Mouse (Mus musculus): ENCODE results near the gene Taok2. TPM values are rescaled to one million over a fixed set of nuclear protein-coding genes. Genes with fewer than 3 reads are reported as not detected.

The Taok2 gene
- polyA plus RNA-seq, 1 experiment from 2014 or later: 29.1 TPM

DNA sequence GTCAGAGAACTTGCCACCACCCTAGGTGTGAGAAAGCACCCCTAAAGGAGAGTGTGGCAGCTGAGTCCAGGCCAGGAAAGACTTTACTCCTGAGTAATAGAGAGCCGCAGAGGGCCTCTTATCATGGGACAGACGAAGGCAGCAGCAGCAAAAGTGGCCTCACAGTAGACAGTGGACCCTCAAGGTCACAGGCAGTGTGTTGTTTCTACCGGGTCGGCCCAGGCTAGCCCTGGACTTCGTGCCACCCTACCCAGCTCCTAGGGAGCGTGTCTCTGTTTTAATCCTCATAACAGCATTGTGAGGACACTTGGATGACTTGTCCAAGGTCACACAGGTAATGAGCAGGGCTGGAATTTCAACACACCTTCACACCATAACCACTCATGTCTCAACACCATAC, 34.3 kb downstream of the Taok2 start:
- Histone ChIP-seq H3K4me3 (ENCODE audit: low read depth, low read length) (no peak overlapping the region), H3K9me3 (ENCODE audit: control insufficient read depth, low read length) (no peaks in the 10 kb centered on the region), H3K9ac (ENCODE audit: low read depth, low read length) (no peak overlapping the region), H3K36me3 (ENCODE audit: control insufficient read depth, insufficient read depth, low read length) (peaks cover 36% of the 10 kb centered on the region), H3K4me2 (ENCODE audit: low read depth, low read length) (no peak overlapping the region), H3K27ac (replicated peaks; ENCODE audit: low read depth, low read length) (no peak overlapping the region), H3K27me3 (replicated peaks; ENCODE audit: control insufficient read depth, insufficient read depth, low read length) (peaks cover 32% of the 10 kb centered on the region), H3K4me1 (ENCODE audit: control insufficient read depth, insufficient read depth, low read length) (peaks cover 7% of the 10 kb centered on the region; the same call in 1 of the 2 replicates)
- DNase-seq (ENCODE audit: low spot score) (no peak), ATAC-seq (ENCODE audit: low read depth) (no peak)
- WGBS: 91% methylated on average over 6 of the region's 6 CpGs

- Histone ChIP-seq H3K27me3 (replicated peaks; ENCODE audit: control insufficient read depth, insufficient read depth, low read length) (peaks cover 32% of the 10 kb centered on the region), H3K4me1 (ENCODE audit: control insufficient read depth, insufficient read depth, low read length) (peaks cover 7% of the 10 kb centered on the region; the same call in 1 of the 2 replicates), H3K36me3 (ENCODE audit: control insufficient read depth, insufficient read depth, low read length) (peaks cover 23% of the 10 kb centered on the region), H3K4me2 (ENCODE audit: low read depth, low read length) (peak overlapping the region; percentile 99), H3K27ac (replicated peaks; ENCODE audit: low read depth, low read length) (no peak overlapping the region), H3K9me3 (ENCODE audit: control insufficient read depth, low read length) (no peaks in the 10 kb centered on the region), H3K9ac (ENCODE audit: low read depth, low read length) (peak overlapping the region; percentile 62; the same call in 1 of the 2 replicates), H3K4me3 (ENCODE audit: low read depth, low read length) (peak overlapping the region; percentile 57)
- no peak for ATAC-seq (ENCODE audit: low read depth)
- no peak for DNase-seq (ENCODE audit: low spot score)
- WGBS: 13% methylated on average over 10 of the region's 10 CpGs
Observed at GRCm38 (mm10) chr7:126848794-126849193, 35.7 kb downstream of the Taok2 start.

- Histone ChIP-seq H3K4me3 (ENCODE audit: low read depth, low read length) (peak overlapping the region; percentile 57), H3K4me2 (ENCODE audit: low read depth, low read length) (peak overlapping the region; percentile 99), H3K9ac (ENCODE audit: low read depth, low read length) (peak overlapping the region; percentile 62), H3K9me3 (ENCODE audit: control insufficient read depth, low read length) (no peaks in the 10 kb centered on the region), H3K4me1 (ENCODE audit: control insufficient read depth, insufficient read depth, low read length) (peaks cover 7% of the 10 kb centered on the region; the same call in 1 of the 2 replicates), H3K27ac (replicated peaks; ENCODE audit: low read depth, low read length) (no peak overlapping the region), H3K36me3 (ENCODE audit: control insufficient read depth, insufficient read depth, low read length) (peaks cover 12% of the 10 kb centered on the region), H3K27me3 (replicated peaks; ENCODE audit: control insufficient read depth, insufficient read depth, low read length) (peaks cover 32% of the 10 kb centered on the region)
- DNase-seq (ENCODE audit: low spot score): peak; percentile 54
- peak; percentile 66 for ATAC-seq (ENCODE audit: low read depth)
- 1% methylated on average over 30 of the region's 74 CpGs for WGBS
Observed at GRCm38 (mm10) chr7:126847421-126848398, 36.8 kb downstream of the Taok2 start.

DNA sequence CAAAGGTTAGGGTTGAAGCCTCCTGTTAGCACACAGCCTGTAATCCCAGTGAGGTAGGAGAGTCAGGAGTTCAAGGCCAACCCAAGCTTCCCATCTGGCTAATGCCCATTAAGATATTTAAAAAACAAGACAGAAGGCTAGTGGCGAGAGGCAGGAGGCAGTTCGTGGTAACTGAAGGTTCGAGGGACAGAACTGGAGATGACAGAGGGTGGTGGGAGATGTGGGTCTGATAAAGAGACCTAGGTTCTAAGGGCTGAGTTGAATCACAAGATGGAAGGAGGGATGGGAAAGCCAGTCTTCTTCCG, 37.4 kb downstream of the Taok2 start, which contains the start of gene Doc2a:
Doc2a (plus strand) TSS at position 301 of the 305 bp plus-strand sequence.
- peaks cover 32% of the 10 kb centered on the region for H3K27me3 ChIP-seq (replicated peaks; ENCODE audit: control insufficient read depth, insufficient read depth, low read length)
- no peaks in the 10 kb centered on the region for H3K9me3 ChIP-seq (ENCODE audit: control insufficient read depth, low read length)
- H3K4me2 ChIP-seq (ENCODE audit: low read depth, low read length): peak within 1 kb of the TSS; percentile 99
- 29% methylated on average over 4 of the region's 4 CpGs for WGBS
- ATAC-seq (ENCODE audit: low read depth) (no peak), DNase-seq (ENCODE audit: low spot score) (no peak)
- H3K9ac ChIP-seq (ENCODE audit: low read depth, low read length): peak within 1 kb of the TSS; percentile 62
- peaks cover 6% of the 10 kb centered on the region for H3K36me3 ChIP-seq (ENCODE audit: control insufficient read depth, insufficient read depth, low read length)
- H3K4me1 ChIP-seq (ENCODE audit: control insufficient read depth, insufficient read depth, low read length): peaks cover 7% of the 10 kb centered on the region; the same call in 1 of the 2 replicates
- H3K27ac ChIP-seq (replicated peaks; ENCODE audit: low read depth, low read length): no peak within 1 kb of the TSS
- H3K4me3 ChIP-seq (ENCODE audit: low read depth, low read length): peak within 1 kb of the TSS; percentile 57

DNA sequence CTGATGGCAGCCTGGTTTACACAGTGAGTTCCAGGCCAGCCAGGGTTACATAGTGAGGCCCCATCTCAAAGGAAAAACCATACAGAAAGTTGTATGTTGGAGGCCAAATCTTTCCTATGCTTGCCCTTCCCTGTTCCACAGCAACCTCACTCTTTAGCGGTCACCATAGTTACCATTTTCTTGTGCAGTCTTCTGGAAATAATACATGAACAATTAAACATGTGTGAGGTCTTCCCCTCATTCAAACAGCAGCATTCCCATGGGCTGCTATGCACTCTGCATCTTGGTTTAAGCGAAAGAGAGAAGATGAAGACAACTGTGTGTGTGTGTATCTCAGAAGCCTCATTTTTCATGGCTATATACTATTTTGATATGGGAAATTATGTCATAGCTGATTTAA, 39.0 kb downstream of the Taok2 start:
- no peak overlapping the region for H3K4me2 ChIP-seq (ENCODE audit: low read depth, low read length)
- no peak overlapping the region for H3K9ac ChIP-seq (ENCODE audit: low read depth, low read length)
- ATAC-seq (ENCODE audit: low read depth) (no peak), DNase-seq (ENCODE audit: low spot score) (no peak)
- no peaks in the 10 kb centered on the region for H3K36me3 ChIP-seq (ENCODE audit: control insufficient read depth, insufficient read depth, low read length)
- H3K27ac ChIP-seq (replicated peaks; ENCODE audit: low read depth, low read length): no peak overlapping the region
- 80% methylated on average over 2 of the region's 2 CpGs for WGBS
- H3K4me1 ChIP-seq (ENCODE audit: control insufficient read depth, insufficient read depth, low read length): peaks cover 7% of the 10 kb centered on the region; the same call in 1 of the 2 replicates
- peaks cover 32% of the 10 kb centered on the region for H3K27me3 ChIP-seq (replicated peaks; ENCODE audit: control insufficient read depth, insufficient read depth, low read length)
- H3K9me3 ChIP-seq (ENCODE audit: control insufficient read depth, low read length): no peaks in the 10 kb centered on the region
- no peak overlapping the region for H3K4me3 ChIP-seq (ENCODE audit: low read depth, low read length)

DNA sequence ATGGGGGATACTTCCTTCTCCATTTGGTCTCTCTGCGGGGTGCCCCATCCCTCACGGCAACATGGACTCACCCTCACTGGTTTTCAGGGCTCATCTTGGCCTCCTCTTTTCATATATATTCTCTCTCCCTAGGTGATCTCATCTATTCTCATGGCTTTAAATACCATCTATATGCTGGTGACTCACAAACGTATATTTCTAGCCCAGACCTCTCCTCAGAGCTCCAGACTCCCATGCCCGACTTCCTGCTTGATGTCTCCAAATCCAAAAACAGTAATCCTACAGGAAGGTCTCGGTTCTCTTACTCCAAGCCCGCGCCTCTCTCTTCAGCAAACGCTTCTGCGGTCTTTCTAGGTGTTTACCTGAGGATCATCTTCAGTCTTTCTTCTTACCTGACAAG, 41.2 kb downstream of the Taok2 start:
- Histone ChIP-seq H3K4me1 (ENCODE audit: control insufficient read depth, insufficient read depth, low read length) (peaks cover 3% of the 10 kb centered on the region; the same call in 1 of the 2 replicates), H3K9ac (ENCODE audit: low read depth, low read length) (no peak overlapping the region), H3K27me3 (replicated peaks; ENCODE audit: control insufficient read depth, insufficient read depth, low read length) (peaks cover 15% of the 10 kb centered on the region), H3K27ac (replicated peaks; ENCODE audit: low read depth, low read length) (no peak overlapping the region), H3K36me3 (ENCODE audit: control insufficient read depth, insufficient read depth, low read length) (no peaks in the 10 kb centered on the region), H3K4me2 (ENCODE audit: low read depth, low read length) (no peak overlapping the region), H3K4me3 (ENCODE audit: low read depth, low read length) (no peak overlapping the region), H3K9me3 (ENCODE audit: control insufficient read depth, low read length) (no peaks in the 10 kb centered on the region)
- ATAC-seq (ENCODE audit: low read depth) (no peak), DNase-seq (ENCODE audit: low spot score) (no peak)
- 78% methylated on average over 9 of the region's 9 CpGs for WGBS

- Histone ChIP-seq H3K4me2 (ENCODE audit: low read depth, low read length) (no peak overlapping the region), H3K9me3 (ENCODE audit: control insufficient read depth, low read length) (no peaks in the 10 kb centered on the region), H3K36me3 (ENCODE audit: control insufficient read depth, insufficient read depth, low read length) (no peaks in the 10 kb centered on the region), H3K9ac (ENCODE audit: low read depth, low read length) (no peak overlapping the region), H3K4me1 (ENCODE audit: control insufficient read depth, insufficient read depth, low read length) (no peaks in the 10 kb centered on the region), H3K27ac (replicated peaks; ENCODE audit: low read depth, low read length) (no peak overlapping the region), H3K4me3 (ENCODE audit: low read depth, low read length) (no peak overlapping the region), H3K27me3 (replicated peaks; ENCODE audit: control insufficient read depth, insufficient read depth, low read length) (no peaks in the 10 kb centered on the region)
- 100% methylated on average over 1 of the region's 1 CpGs for WGBS
- DNase-seq (ENCODE audit: low spot score) (no peak), ATAC-seq (ENCODE audit: low read depth) (no peak)
Observed at GRCm38 (mm10) chr7:126833294-126833693, 51.2 kb downstream of the Taok2 start.

- 1% methylated on average over 21 of the region's 21 CpGs for WGBS
- H3K27me3 ChIP-seq (replicated peaks; ENCODE audit: control insufficient read depth, insufficient read depth, low read length): no peaks in the 10 kb centered on the region
- H3K4me3 ChIP-seq (ENCODE audit: low read depth, low read length): peak overlapping the region; percentile 29
- H3K36me3 ChIP-seq (ENCODE audit: control insufficient read depth, insufficient read depth, low read length): no peaks in the 10 kb centered on the region
- no peak overlapping the region for H3K27ac ChIP-seq (replicated peaks; ENCODE audit: low read depth, low read length)
- ATAC-seq (ENCODE audit: low read depth) (peak; percentile 93), DNase-seq (ENCODE audit: low spot score) (peak; percentile 84)
- peak overlapping the region; percentile 53 for H3K4me2 ChIP-seq (ENCODE audit: low read depth, low read length)
- no peaks in the 10 kb centered on the region for H3K9me3 ChIP-seq (ENCODE audit: control insufficient read depth, low read length)
- H3K4me1 ChIP-seq (ENCODE audit: control insufficient read depth, insufficient read depth, low read length): no peaks in the 10 kb centered on the region
- H3K9ac ChIP-seq (ENCODE audit: low read depth, low read length): no peak overlapping the region
Observed at GRCm38 (mm10) chr7:126832036-126832598, 52.4 kb downstream of the Taok2 start.

Measured in embryonic facial prominence, embryonic 14.5 days (tissue).